Mouse (Mus musculus) retina, postnatal 7 days (tissue): ENCODE results near the gene Tchh.
"Not testable (repeated sequence)": the region's sequence is repeated elsewhere in the genome, so short reads cannot be mapped to it uniquely, and the experiment has no call there.

Source experiments
- DNase-seq: peaks from one replicate; pipeline ENCODE4 v3.0.0-alpha.2; 2012; ENCODE audit warnings: low read depth, low spot score

Tchh gene

DNA sequence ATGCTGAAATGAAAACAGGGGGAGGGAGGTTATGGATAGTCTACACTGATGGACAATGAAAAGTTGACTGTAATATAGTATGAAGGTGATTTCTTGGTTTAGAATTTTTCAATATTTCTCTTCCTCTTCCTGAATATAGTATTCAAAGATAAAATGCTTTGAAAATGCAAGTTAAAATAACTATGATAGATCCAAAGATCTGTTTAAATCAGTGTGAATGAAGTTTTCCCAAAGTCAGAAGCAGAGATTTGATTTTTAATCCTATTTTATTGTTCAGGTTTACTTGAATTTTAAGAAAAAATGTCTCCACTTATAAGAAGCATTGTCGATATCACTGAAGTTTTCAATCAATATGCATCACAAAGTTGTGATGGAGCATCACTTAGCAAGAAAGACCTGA, at the start of gene Tchh:
Gene Tchh, plus strand, starts transcription at position 301 of the 400 bp plus-strand sequence.
- DNase-seq = no peak

DNA sequence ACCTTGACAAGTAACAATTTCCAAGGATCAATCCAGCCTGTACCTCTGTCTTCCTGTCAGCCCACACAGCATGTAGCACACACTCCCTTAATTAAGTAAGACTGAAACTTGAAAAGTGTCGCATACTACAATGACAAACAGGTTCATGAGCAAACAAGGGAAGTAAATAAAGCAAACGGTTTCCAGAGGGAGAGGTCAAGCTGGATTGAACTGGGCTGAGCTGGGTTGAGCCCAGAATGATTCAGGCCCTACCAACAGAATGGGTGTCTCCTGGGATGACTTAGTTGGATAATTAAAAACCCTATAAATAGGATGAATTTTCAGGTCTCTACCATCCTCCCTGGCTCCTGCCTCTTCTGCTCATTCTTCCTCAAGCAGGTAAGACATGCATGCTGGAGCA, 48.8 kb upstream of the Tchh start, which contains the start of gene Rptn:
Gene Rptn, plus strand, starts transcription at position 334 of the 400 bp plus-strand sequence.
- DNase-seq = no peak

DNA sequence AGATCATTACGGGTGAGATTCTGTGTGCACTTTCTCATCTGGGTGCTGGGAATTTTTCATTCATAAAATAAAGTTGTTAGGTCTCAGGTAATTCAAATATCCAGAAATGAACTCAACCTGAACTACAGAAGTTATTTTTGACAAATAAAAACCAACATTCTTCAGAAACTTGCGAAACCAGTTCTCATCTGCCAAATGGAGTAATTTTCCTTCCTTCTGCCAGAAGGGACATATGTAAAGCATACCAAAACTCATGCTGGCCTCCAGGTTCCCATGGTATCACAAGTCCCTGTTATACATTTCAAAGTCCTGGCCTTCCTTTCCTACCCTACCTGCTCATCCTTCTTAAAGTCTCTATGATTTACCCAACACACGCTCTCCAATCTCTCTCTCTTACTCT, 38.2 kb upstream of the Tchh start:
- DNase-seq = no peak

DNA sequence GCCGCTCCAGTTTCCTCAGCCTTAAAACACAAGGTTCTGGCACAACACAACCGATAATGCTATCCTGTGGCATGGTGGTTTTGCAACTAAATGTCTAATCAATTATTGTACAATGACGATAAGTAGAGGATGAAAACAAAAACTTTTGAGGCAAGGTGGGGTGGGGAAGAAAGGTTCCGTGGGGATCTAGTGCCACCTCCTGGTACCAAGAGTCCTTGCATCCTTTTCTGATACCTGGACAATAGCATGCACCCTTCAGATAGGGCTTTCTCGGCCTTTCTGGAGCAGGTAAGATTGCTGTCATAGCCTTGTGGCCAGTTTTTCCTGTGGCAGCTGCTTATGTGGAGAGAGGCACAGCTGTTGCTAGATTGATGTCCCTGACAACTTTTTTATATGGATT, 35.1 kb upstream of the Tchh start:
- DNase-seq = no peak

DNA sequence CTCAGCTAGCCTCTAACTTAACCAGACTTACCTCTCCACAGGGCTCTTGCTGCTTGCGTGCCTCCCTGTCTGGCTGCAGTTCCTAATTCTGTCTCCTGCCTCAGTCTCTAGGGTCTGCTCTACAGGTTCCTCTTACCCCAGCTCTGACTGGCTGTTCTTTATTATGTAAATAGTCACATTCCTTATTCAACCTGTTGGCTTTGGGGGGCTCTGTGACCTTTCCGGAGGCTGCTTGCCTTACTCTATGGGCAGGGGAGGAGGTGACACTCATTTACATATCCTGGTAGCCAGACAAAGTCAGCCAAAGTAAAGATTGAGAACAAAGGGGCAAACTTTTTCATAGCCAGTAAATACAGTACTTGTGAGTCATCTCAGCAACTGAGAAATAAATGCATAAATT, 30.2 kb upstream of the Tchh start:
- DNase-seq = no peak

DNA sequence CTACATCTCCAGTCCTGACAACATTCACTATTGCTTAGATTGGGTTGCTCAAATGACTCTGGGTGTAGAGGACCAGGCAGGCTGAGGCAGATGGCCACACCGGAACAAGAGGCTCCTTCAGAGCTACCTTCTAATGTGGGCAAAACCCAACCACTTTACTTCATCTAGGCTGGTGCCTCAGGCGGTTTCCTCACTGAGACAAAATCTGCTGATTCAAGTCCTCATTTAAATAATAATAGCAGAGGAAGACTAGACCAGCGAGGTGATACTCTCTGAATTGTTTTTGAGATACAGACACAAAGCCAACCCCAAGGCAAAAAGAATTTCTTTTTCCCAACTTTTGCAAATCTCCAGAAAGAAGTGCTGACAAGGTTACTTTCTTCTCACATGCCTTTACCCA, 10.5 kb upstream of the Tchh start:
- DNase-seq = no peak

DNA sequence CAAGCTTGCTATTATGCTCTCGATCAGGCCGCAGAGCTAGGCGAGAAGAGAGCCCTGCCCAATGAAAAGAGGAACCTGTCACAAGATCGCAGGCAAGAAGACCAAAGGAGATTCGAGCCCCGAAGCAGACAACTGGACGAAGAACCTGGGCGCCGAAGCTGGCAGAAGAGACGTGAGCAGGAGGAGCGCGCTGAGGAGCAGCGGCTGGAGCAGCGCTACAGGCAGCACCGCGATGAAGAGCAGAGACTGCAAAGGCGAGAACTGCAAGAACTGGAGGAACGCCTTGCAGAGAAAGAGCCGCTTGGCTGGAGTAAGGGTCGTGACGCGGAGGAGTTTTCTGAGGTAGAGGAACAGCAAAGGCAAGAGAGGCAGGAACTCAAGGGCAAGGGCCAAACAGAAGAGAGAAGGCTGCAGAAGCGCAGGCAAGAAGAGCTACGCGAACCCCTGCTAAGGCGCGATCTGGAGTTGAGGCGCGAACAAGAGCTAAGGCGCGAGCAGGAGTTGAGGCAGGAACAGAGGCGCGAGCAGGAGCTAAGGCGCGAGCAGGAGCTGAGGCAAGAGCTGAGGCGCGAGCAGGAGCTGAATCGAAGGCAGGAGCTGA, 1.5 kb downstream of the Tchh start:
- DNase-seq = no peak

DNA sequence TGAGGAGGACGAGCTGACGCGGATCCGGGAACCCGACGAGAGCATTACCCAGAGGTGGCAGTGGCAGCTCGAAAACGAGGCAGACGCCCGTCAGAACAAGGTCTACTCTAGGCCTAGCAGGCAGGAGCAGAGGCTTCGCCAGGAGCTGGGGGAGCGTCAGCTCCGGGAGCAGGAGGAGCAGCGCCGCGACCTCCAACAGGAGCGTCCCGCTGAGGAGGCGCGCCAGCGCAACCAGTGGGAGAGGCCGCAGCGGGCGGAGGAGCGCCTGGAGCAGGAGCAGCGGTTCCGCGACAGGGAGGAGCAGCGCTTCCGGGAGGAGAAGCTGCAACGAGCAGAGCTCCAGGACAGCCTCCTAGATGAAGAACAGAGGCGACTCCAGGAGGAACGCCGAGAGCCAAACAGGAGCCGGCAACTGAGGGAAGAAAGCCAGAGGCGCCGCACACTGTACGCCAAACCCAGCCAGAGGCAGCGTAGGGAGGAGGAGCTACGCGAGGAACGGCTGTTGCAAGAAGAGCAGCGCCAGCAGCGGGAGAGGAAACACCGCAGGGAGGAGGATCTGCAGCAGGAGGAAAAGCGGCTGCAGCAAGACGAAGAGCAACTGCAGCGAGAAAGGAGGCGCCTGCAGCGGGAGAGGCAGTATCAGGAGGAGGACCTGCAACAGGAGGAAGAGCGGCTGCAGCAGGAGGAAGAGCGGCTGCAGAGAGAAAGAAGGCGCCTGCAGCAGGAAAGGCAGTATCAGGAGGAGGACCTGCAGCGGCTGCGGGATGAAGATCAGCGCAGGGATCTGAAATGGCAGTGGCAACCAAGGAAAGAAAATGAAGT, 2.4 kb downstream of the Tchh start:
- DNase-seq = peak; percentile 49

DNA sequence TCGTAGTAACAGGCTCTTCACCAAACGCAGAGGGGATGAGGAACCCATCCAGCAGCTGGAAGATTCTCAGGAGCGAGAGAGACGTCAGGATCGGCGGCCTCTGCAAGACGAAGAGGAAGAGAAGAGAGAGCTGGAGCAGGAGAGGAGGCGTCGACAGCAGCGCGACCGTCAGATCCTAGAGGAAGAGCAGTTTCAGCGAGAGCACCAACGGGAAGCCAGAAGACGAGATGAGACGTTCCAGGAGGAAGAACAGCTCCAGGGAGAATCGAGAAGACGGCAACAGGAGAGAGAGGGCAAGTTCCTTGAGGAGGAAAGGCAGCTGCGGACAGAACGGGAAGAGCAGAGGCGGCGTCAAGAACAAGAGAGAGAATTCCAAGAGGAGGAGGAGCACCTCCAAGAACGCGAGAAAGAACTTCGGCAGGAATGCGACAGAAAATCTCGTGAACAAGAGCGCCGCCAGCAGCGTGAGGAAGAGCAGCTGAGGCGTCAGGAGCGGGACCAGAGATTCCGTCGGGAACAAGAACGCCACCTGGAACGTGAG, 3.1 kb downstream of the Tchh start:
- no peak for DNase-seq

DNA sequence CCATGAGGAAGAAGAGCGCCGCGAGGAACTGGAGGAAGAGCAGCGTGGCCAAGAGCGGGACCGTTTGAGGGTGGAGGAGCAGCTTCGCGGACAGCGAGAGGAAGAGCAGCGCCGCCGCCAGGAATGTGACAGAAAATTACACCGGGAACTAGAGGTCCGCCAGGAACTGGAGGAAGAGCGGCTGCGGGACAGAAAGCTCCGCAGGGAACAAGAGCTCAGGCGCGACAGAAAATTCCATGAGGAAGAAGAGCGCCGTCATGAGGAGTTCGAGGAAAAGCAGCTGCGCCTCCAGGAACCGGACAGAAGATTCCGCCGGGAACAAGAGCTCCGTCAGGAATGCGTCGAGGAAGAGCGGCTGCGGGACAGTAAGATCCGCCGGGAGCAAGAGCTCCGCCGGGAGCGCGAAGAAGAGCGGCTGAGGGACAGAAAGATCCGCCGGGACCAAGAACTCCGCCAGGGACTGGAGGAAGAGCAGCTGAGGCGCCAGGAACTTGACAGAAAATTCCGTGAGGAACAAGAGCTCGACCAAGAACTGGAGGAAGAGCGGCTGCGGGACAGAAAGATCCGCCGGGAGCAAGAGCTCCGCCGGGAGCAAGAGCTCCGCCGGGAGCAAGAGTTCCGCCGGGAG, 4.1 kb downstream of the Tchh start:
- DNase-seq = no peak

DNA sequence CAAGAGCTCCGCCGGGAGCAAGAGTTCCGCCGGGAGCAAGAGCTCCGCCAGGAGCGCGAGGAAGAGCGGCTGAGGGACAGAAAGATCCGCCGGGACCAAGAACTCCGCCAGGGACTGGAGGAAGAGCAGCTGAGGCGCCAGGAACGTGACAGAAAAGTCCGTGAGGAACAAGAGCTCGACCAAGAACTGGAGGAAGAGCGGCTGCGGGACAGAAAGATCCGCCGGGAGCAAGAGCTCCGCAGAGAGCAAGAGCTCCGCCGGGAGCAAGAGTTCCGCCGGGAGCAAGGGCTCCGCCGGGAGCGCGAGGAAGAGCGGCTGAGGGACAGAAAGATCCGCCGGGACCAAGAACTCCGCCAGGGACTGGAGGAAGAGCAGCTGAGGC, 4.6 kb downstream of the Tchh start:
- DNase-seq = not testable (repeated sequence)

DNA sequence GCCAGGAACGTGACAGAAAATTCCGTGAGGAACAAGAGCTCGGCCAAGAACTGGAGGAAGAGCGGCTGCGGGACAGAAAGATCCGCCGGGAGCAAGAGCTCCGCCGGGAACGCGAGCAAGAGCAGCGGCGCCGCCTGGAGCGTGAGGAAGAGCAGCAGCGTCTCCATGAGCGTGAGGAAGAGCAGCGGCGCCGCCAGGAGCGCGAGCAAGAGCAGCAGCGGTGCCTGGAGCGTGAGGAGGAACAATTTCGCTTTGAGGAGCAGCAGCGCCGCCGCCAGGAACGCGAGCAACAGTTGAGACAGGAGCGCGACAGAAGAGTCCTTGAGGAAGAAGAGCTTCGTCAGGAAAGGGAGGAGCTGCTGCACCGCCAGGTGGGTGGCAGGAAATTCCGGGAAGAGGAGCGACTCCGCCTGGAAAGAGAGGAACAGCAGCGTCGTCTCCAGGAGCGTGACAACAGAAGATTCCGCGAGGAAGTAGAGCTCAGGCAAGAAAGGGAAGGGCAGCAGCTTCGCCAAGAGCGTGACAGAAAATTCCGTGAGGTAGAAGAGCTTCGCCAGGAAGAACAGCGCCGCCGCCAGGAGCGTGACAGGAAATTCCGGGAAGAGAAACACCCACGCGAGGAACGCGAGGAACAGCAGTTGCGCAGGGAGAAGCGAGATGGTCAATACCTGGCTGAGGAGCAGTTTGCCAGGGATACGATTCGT, 5.2 kb downstream of the Tchh start:
- no peak for DNase-seq

DNA sequence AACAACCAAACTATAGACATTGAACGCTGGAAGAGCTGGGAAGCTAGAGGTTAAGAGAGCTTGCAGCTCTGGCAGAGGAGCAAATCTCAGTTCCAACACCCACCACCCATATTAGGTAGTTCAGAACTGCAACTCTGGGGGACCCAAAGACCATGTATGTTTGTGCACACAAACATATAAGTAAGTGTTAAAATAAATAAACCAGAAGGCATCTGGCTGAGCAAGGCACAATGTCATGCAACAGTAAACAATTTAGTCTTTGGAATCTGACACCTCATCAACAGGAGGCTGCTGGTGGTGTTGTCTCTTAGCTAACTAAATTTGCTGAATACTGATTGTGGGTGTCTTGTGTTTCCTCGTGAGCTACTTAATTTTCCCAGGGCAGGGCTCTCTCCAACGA, 24.4 kb downstream of the Tchh start:
- no peak for DNase-seq

DNA sequence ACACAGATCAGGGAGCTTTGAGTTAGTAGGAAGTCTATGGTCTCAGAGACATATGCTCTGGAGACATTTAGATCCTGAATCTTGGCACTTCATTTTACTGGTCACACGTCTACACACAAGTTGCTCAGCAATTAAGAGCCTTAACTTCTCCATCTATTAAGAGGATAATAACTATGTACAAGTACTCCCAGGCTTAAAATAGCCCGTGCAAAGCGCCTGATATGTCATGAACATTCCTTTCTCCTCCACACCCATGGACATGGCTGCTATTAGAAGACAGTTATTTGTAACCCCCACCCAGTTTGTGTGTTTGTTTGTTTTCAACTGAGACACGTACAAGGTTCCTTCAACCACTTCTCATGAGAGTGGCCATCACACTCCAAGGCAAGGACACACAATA, 25.0 kb downstream of the Tchh start:
- DNase-seq = no peak

DNA sequence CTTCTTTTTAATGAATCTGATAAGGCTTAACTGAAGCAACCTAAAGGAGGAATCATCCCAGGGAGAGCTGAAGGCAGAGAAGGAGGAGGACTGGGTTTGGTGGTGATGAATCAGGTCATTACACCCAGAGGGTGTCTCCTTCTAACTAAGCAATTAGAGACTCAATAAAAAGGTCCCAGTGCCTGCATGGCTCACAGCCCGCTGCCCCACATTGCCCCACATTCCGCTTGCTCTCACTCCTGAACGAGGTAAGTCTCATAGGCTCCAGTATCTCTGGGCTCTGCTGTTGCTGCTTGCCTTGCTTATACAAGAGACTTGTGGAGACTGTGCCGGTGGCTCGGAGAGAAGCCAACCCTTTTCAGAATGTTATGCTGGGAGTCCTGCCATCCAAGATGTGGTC, 26.4 kb downstream of the Tchh start, which contains the start of gene Tchhl1:
Gene Tchhl1, plus strand, starts transcription at position 194 of the 400 bp plus-strand sequence.
- no peak for DNase-seq

DNA sequence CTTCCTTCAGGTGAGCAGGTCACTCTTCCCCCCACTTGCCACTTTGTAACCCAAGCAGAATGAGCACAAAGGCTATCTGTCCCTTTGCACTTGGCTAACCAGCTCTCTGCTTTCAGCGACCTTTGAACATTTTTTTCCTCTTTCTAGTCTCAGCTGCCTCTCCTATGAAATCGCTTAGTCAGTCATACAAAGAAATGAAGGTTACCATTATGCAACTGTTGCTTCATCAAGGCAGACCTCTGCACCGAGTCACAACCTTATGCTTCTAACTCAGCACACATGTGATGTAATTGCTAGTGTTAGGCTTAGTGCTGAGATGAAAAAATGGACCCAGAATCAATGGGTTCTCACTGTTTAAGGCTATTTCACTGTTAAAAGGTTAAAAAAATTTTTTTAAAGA, 27.5 kb downstream of the Tchh start:
- DNase-seq = no peak

DNA sequence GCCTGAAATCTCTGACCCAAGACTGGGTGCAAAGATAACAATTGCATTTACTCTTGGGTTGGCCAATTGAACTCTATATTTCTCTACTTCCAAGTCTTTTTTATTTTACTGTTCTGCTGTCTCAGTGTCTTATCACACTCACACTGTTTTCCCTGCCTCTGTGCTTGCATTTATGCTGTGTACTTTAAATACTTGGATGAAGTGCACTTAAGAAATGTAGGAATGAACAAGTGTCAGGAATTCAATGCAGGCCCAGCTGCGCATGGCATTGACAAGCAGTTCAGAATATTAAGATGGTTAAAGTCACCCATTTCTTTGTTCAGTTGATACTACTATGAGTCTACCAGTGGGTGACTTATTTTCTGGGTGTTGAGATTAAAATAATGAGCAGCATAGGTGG, 37.9 kb downstream of the Tchh start:
- no peak for DNase-seq

DNA sequence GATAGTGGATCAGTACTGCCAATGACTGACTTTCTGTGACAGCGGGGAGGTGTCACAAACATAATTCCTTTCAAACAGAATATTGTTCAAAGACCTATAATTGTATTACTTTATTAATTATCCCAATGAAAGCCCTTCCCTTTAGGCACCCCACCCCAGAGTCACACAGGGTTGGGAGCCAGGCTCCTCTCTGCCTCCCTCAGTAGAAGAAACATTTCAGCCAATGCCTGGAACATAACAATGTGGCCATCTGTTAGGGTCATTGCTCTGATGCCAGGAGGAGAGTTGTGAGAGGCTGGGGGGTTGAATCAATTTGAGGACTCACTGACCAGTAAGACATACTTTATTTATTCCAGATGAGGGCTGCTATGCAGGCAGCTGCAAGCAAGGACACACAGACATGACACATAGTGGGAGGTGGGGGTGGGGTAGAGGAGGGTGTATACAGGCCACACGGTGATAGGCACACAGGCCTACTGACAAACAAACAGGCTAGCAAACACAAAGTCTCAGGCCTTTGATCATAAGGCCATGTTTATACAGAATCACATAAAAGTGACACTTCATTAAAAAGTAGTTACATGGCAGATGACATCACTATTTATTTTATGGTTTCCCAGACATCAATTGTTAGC, 40.0 kb downstream of the Tchh start:
- no peak for DNase-seq

DNA sequence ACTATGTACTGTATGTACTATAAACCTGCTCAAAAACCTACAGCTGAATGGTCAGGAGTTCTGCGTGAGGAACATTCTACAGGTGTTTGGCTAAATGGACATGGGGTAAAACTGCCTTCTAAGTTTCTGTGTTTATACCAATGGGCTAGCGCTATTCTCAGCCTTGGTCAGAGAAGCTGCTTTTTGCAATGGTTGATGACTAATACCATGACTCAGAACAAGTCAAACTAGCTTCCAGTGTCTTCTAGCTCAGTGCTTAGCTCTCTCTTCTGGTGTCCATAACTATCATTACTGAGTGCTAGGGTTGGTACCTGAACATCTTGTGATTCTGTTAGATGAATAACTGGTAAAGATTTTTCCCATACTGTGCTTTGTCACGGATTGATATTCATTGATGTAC, 43.5 kb downstream of the Tchh start:
- DNase-seq = no peak

DNA sequence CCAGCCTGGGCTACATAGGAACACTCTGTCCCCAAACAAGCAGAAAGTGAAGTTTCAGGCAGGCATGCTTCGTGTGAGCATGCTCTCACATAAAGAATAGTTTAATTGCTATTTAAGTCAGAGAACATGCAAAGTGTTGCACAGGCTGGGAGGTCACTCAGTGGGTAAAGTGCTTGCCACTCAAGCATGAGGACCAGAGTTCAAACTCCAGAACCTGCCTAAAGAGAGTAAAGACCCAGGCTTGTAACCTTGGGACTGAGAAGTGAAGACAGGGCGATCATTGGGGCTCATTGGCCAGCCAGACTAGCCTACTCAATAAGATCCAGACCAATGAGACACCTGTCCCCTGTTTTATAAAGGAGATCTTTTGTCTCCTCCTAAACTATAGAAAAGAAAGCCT, 46.4 kb downstream of the Tchh start:
- DNase-seq = no peak

DNA sequence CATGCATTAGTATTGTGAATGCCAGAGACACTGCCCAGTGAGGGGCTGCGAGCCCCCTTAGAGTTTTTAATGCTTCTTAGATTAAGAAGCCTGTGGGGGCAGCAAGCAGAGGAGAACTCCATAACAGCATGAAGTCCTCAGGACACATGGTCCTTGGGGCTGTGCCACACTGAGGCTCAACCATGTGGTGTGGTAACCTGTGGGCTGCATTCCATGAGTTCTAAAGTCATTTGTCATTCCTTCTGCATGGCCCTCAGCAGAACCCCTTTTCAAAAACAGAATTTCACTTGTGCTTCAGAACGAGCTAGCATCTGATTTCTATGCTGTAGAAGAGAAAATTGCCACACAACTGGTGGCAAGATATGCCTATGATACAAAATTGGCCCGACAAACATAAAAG, 50.0 kb downstream of the Tchh start:
- no peak for DNase-seq
